Mouse (Mus musculus): ENCODE measurements around the gene Ccdc113. TPM values are rescaled to one million over a fixed set of nuclear protein-coding genes. Genes with fewer than 3 reads are reported as not detected.

The Ccdc113 gene
- polyA plus RNA-seq (2012; rRNA removed), result not detected in 2 replicates

GRCm38 (mm10) chr8:95533584-95534387 is at the start of gene Ccdc113:
Ccdc113 (plus strand) TSS chr8:95534085.
- 4% methylated on average over 33 of the region's 33 CpGs for WGBS
- H3K27me3 ChIP-seq (ENCODE audit: control insufficient read depth, insufficient read depth, low read length), result no peaks in the 10 kb centered on the region
- no peak for TF ChIP-seq POLR2A (IDR thresholded peaks at IDR 0.05; ENCODE audit: low read depth, low read length)
- no peak for TF ChIP-seq CTCF (IDR thresholded peaks at IDR 0.05; ENCODE audit: extremely low read depth, insufficient read length, insufficient replicate concordance, low read depth, low read length)

GRCm38 (mm10) chr8:95487800-95488697 is 45.8 kb upstream of the Ccdc113 start:
- peaks cover 8% of the 10 kb centered on the region for H3K4me1 ChIP-seq (ENCODE audit: control insufficient read depth, insufficient read depth, insufficient read length, low read length)
- TF ChIP-seq CTCF (IDR thresholded peaks at IDR 0.05; ENCODE audit: extremely low read depth, insufficient read length, insufficient replicate concordance, low read depth, low read length), result no peak
- TF ChIP-seq POLR2A (IDR thresholded peaks at IDR 0.05; ENCODE audit: low read depth, low read length), result no peak
- H3K4me3 ChIP-seq (ENCODE audit: low read depth, low read length), result peak overlapping the region; percentile 81
- H3K27me3 ChIP-seq (ENCODE audit: control insufficient read depth, insufficient read depth, low read length), result no peaks in the 10 kb centered on the region
- 1% methylated on average over 67 of the region's 95 CpGs for WGBS
- H3K27ac ChIP-seq (ENCODE audit: insufficient read depth, low read depth, low read length), result no peak overlapping the region
- H3K36me3 ChIP-seq (ENCODE audit: control insufficient read depth, insufficient read depth, low read length), result peaks cover 17% of the 10 kb centered on the region

More at GRCm38 (mm10) chr8:95533584-95534387, at the start of gene Ccdc113:
- H3K4me1 ChIP-seq (ENCODE audit: control insufficient read depth, insufficient read depth, insufficient read length, low read length), result peaks cover 5% of the 10 kb centered on the region
- no peak within 1 kb of the TSS for H3K27ac ChIP-seq (ENCODE audit: insufficient read depth, low read depth, low read length)
- H3K36me3 ChIP-seq (ENCODE audit: control insufficient read depth, insufficient read depth, low read length), result no peaks in the 10 kb centered on the region
- peak within 1 kb of the TSS; percentile 59 for H3K4me3 ChIP-seq (ENCODE audit: low read depth, low read length)

GRCm38 (mm10) chr8:95488698-95489332 is 45.1 kb upstream of the Ccdc113 start:
- no peak overlapping the region for H3K27ac ChIP-seq (ENCODE audit: insufficient read depth, low read depth, low read length)
- TF ChIP-seq POLR2A (IDR thresholded peaks at IDR 0.05; ENCODE audit: low read depth, low read length) (no peak), CTCF (IDR thresholded peaks at IDR 0.05; ENCODE audit: extremely low read depth, insufficient read length, insufficient replicate concordance, low read depth, low read length) (peak; percentile 72)
- H3K36me3 ChIP-seq (ENCODE audit: control insufficient read depth, insufficient read depth, low read length), result peaks cover 14% of the 10 kb centered on the region
- H3K27me3 ChIP-seq (ENCODE audit: control insufficient read depth, insufficient read depth, low read length), result no peaks in the 10 kb centered on the region
- 1% methylated on average over 37 of the region's 42 CpGs for WGBS
- peak overlapping the region; percentile 81 for H3K4me3 ChIP-seq (ENCODE audit: low read depth, low read length)
- peaks cover 8% of the 10 kb centered on the region for H3K4me1 ChIP-seq (ENCODE audit: control insufficient read depth, insufficient read depth, insufficient read length, low read length)

GRCm38 (mm10) chr8:95490006-95490405 is 43.9 kb upstream of the Ccdc113 start, which contains the start of gene Csnk2a2:
Csnk2a2 (minus strand) TSS chr8:95490039.
- Histone ChIP-seq H3K4me1 (ENCODE audit: control insufficient read depth, insufficient read depth, insufficient read length, low read length) (peaks cover 8% of the 10 kb centered on the region), H3K4me3 (ENCODE audit: low read depth, low read length) (peak within 1 kb of the TSS; percentile 81), H3K36me3 (ENCODE audit: control insufficient read depth, insufficient read depth, low read length) (peaks cover 8% of the 10 kb centered on the region), H3K27ac (ENCODE audit: insufficient read depth, low read depth, low read length) (no peak within 1 kb of the TSS), H3K27me3 (ENCODE audit: control insufficient read depth, insufficient read depth, low read length) (no peaks in the 10 kb centered on the region)
- TF ChIP-seq POLR2A (IDR thresholded peaks at IDR 0.05; ENCODE audit: low read depth, low read length) (no peak), CTCF (IDR thresholded peaks at IDR 0.05; ENCODE audit: extremely low read depth, insufficient read length, insufficient replicate concordance, low read depth, low read length) (no peak)
- WGBS, result 83% methylated on average over 5 of the region's 5 CpGs

- Histone ChIP-seq H3K36me3 (ENCODE audit: control insufficient read depth, insufficient read depth, low read length) (no peaks in the 10 kb centered on the region), H3K4me3 (ENCODE audit: low read depth, low read length) (no peak overlapping the region), H3K4me1 (ENCODE audit: control insufficient read depth, insufficient read depth, insufficient read length, low read length) (peaks cover 8% of the 10 kb centered on the region), H3K27ac (ENCODE audit: insufficient read depth, low read depth, low read length) (no peak overlapping the region), H3K27me3 (ENCODE audit: control insufficient read depth, insufficient read depth, low read length) (no peaks in the 10 kb centered on the region)
- TF ChIP-seq POLR2A (IDR thresholded peaks at IDR 0.05; ENCODE audit: low read depth, low read length) (no peak), CTCF (IDR thresholded peaks at IDR 0.05; ENCODE audit: extremely low read depth, insufficient read length, insufficient replicate concordance, low read depth, low read length) (no peak)
- WGBS, result 45% methylated on average over 4 of the region's 4 CpGs
Measured at GRCm38 (mm10) chr8:95492057-95492456, 41.8 kb upstream of the Ccdc113 start.

- Histone ChIP-seq H3K36me3 (ENCODE audit: control insufficient read depth, insufficient read depth, low read length) (no peaks in the 10 kb centered on the region), H3K27ac (ENCODE audit: insufficient read depth, low read depth, low read length) (no peak overlapping the region), H3K4me1 (ENCODE audit: control insufficient read depth, insufficient read depth, insufficient read length, low read length) (no peaks in the 10 kb centered on the region), H3K4me3 (ENCODE audit: low read depth, low read length) (no peak overlapping the region), H3K27me3 (ENCODE audit: control insufficient read depth, insufficient read depth, low read length) (no peaks in the 10 kb centered on the region)
- TF ChIP-seq CTCF (IDR thresholded peaks at IDR 0.05; ENCODE audit: extremely low read depth, insufficient read length, insufficient replicate concordance, low read depth, low read length) (no peak), POLR2A (IDR thresholded peaks at IDR 0.05; ENCODE audit: low read depth, low read length) (no peak)
- 78% methylated on average over 6 of the region's 6 CpGs for WGBS
Measured at GRCm38 (mm10) chr8:95495444-95495843, 38.4 kb upstream of the Ccdc113 start.
